Mouse (Mus musculus) urinary bladder, postnatal 25 days (tissue): ENCODE results near the gene Tpm3.
A peak's percentile ranks its signal among the peaks of the same experiment; 100 is the strongest.

ENCODE experiments used
- DNase-seq: peaks from one replicate; pipeline ENCODE4 v3.0.0; 2022; ENCODE audit warnings: low spot score

The Tpm3 gene

DNA sequence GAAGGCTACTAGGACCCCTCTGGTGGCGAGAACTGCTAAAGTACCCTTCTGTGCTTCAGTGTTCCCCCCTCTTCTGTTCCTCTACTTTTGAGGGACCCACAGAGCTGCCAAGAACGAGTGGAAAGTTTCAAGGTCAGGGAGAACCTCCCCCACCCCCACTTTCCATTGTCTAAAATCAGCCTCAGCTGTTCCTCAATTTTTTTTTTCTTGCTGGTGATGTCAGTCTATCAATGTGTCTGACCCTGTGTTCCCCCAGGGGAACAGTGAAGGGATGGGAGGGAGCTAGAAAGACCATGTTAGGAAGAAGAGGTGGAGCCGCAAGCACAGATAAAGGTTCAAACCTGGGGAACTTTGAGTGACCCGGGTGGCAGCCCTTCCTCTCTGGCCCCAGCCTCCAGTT, at the start of gene Tpm3:
Tpm3 (plus strand) TSS at position 356 of the 400 bp plus-strand sequence.
- no peak for DNase-seq

DNA sequence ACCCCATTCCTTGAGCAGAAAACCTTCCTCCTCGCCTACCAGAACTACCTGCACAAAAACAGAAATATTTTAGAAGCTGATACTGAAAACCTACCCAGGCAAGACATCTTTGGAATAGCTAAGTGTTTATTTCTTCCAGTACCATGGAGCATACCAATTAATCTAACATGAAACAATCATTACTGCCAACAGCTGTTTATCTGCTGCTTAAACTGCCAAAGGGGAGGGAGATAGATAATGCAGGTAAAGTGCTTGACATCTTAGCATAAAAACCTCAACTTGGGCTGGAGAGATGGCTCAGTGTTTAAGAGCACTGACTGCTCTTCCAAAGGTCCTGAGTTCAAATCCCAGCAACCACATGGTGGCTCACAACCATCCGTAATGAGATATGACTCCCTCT, 37.8 kb upstream of the Tpm3 start:
- DNase-seq: no peak

DNA sequence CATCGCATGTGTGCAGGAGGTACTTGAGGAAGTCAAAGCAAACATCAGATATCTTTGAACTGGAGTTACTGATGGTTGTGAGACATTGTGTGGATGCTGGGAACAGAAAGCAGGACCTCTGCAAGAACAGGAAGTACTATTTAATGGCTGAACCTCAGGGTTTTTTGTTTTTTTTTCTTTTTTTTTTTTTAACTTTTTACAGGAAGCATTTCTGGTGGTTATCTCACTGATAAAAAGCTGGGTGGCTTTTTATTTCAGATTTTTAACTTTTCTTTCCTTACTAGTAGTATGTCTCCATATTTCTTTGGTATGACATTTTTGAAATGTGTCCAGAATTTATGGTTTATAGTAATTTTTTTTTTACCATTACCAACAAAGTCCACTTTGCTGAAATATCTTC, 36.2 kb upstream of the Tpm3 start:
- DNase-seq: no peak

DNA sequence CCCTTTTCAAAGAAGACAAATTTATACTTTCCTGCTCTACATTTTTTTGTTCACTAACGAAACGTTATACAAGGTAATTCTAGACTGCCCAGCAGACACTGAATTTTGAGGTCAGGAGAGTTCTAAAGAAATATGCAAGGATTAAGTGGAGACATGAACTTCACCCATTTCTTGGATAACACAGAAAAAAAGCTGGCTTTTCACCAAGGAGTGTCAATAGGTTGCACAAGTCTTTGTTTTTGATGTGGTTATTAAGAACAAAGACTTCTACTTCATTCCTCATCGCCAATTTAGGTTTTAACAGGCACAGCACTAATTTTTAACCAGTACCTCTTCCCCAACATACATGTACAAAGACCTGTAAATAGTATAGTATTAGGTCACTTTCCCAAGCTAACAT, 22.8 kb upstream of the Tpm3 start:
- no peak for DNase-seq

DNA sequence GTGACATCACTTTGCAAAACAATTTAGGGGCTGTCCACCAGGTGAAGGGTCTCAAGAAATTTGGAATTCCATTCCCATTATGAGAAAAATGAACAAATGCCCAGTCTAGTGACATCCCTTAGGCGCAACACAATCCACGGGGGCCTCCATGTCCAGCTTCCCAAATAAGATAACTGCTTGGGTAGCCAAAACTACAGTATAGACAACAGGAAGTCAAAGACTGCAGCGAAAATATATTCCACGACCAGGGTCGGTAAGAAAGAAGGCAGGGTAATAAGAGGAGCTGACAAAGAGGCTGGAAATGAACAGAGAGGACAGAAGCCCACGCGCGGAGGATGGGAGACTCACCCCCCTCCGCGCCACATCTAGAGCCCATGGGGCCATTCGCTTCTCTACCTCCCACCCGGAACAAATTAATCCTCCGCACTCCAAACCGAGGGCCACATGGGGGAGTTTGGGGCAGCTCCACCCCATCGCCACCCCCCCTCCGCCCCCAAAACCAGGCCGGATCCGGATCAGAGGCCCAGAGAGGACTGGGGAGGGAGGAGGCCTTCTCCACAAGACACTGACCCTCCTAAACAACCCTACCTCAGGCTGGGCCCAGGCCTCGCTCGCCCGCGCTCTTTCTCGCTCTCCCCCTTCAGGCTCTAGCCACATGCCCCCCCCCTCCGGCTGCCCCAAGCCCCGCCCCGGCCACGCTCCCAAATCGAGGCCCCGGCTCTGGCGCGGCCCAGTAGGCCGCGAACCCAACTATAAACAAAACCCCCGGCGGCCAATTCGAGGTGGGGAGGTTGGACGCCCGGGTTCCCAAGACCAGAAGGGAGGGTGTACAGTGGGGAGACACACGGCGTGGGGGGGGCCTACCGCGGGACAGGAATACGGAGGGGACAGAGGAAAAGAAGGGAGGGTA, 20.8 kb upstream of the Tpm3 start, which contains the start of gene 4933434E20Rik:
4933434E20Rik (plus strand) TSS at position 196 of the 910 bp plus-strand sequence.
- DNase-seq: peak; percentile 55

DNA sequence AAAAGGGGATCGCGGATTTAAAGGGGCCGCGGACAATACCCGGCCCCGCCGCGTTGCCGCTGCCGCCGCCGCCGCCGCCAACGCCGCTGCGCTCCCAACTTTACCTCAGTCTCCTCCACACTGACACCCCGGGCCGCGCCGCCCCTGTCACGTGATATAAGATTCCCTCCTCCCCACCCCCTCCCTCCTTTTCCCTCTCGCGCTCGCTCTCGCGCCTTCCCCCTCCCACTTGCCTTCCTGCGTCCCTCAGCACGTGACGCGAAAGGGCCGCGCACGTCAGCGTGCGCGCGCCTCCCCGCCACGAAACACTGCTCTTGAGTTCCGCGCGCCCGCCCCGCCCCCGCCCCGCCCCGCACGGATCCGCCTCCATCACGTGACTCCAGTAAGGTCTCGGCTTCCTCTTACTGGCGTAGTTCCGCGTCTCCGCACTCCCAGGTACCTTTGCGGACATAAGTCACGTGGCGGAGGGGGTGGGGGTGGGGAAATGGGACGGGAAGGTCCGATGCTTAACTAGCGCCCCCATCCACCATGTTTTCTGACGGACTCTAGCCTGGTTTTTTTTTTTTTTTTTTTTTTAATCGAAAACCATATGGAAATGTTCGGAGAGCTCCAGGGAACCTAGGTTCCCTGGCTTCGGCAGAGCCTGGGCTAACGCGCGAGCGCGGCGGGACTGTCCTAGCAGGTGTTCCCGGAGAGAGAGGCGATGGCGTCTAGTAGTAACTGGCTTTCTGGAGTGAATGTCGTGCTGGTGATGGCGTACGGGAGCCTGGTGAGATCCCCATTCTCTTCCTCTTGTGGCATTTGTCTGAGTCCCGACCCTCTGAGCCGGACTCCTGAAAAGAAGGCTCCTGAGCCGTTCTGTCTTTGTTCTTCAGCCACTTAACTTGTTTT, 19.9 kb upstream of the Tpm3 start, which contains the start of gene Ubap2l:
Ubap2l (minus strand) TSS at position 278 of the 891 bp plus-strand sequence.
- DNase-seq: peak; percentile 83

DNA sequence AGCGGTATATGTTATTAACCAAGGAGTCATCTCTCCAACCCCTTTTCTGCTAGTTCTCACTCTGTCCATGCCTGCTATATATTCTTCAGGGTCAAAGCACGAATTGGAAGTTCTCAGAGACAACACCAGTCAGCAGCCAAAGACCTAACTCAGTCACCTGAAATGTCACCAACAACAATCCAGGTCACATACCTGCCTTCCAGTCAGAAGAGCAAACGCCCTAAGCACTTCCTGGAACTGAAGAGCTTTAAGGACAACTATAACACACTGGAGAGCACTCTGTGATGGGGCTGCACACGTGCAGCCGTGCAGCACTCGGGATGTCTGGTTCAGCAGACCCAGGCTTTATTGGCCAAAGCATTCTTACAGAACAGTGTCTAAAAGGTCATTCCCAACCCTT, 10.9 kb upstream of the Tpm3 start:
- no peak for DNase-seq

DNA sequence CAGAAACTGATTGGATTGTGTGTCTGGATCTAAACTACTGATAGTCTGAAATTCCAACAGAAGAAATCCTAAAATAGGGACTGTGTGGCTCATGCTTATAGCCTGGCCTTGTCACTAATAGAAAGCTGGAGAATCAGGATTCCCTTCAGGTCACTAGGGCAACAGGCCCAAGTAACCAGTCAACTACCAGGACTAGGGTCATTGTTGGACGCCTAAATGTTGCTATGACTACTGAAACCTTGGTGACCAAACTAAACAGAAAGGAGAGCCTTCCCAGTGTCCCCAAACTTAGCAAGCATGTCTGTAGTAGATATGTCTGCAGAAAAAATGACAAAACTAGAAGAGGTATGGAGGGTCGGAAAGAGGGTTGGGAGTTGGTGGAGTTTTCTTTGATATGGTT, 9.9 kb upstream of the Tpm3 start:
- DNase-seq: no peak

DNA sequence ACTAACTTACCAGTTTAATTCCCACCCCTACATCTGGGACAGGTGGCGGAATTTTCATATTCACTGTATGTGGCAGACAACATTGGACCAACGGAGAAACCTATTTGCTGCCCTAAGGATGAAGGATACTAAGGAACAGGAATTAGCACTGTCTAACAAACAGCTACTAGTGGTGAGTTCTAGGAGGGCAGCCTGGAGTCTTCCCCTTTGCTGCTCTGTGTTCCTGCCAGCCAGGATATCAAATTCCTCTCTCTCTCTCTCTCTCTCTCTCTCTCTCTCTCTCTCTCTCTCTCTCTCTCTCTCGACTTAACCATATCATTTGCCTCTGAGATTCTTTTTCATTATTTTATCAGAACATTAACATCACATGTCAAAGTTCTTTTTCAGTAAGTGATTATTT, 8.1 kb upstream of the Tpm3 start:
- DNase-seq: no peak

DNA sequence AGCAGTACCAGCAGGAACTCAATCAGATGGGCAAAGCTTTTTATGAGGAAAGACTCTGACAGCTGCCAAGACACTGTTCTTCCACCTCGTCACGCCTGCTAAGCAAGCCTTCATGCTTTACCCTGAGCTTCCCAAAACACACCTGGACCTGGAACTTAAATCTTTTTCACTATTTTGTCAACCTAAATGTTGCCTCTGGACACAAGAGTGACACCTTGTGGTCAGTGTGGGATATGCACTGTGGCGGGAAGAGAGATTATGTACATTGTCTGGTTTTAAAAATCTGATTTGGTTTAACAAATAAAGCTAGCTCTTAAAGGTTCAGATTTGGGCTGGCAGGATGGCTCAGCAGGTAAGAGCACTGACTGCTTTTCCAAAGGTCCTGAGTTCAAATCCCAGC, 6.9 kb upstream of the Tpm3 start:
- peak; percentile 48 for DNase-seq

DNA sequence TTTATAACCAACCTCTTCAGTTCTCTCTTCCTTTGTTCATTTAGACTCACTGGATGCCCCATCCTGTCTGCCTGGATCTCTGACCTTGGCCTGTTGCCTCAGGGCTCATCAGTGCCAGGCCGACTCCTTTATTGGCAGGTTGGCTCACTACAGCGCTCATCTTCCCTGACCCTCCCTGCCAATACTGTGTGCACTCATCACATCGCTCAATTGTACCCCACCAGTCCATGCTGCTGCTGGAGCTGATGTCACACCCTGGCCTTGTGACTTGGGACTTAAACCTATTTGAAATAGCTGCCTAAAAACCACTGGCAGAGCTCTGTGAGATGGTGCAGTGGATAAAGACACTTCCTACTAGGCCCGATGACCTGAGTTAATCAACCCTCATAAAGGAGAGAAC, 4.6 kb upstream of the Tpm3 start:
- DNase-seq: no peak

DNA sequence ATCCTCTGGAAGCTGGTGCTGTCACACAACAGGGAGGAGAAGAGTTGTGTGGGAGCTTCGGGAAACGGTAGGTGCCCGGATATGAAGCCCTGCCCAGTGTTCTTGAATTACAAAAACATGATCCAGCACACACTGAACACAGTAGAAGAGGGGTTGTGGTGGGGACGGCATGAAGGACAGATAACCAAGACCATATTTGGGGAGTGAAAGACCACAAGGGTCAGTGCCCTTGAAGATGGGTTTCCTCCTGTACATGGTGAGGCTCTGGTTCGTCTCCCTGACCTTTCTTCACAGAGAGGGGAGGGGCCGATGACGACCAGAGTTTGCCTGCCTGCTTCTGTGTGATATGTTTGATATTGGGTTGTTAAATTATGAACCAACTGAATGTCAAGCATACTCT, 2.8 kb upstream of the Tpm3 start:
- DNase-seq: no peak

DNA sequence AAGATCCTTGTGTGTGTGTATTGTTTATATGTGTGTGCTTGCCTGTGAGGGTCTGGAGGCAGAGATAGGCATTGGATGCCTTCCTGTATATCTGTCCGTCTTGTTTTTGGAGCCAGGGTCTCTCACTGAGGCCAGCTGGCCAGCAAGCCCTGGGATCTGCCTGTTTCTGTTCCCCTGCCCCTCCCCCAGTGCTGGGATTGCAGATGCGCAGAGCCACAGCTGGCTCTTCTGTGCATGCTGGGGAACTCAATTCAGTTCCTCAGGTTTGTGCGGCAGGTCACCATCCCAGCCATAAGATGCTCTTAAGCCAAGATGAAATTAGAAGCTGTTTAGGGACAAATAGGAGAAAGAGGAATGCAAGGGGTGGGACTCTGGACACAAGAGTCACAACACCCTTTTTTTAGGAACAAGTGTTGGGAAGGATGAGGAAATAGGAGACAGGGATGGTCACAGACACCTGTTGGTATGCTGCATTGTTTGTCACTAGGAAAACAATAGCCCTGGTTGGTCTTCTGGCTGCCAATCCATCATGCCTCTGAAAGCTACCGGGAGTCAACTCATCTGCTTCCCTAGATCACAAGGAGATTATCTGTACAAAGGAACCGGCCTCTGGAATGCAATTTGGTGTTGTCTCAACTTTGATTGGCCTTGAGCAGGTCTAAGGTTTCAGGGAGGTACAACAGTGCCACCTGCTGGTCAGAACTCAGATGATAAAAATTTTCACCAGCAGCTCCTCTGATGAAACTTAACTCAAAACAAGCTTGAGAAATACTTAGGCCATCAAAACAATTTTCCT, 4.7 kb downstream of the Tpm3 start:
- peak; percentile 81 for DNase-seq

DNA sequence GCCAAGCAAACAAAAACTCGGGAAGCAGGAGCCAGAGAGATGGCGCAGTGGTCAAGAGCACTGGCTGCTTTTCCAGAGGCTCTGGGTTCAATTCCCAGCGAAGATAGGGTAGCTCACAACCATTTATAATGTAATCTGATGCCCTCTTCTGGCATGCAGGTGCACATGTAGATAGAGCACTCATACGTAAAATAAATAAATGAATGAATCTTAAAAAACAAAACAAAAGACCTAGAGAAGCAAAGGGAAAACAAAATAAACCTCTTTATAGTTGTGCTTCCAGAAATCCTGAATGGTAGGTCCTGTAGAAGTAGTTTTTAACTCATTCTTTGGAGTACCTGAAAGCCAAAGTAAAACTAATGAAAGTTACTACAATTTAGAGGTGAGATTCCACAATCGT, 5.8 kb downstream of the Tpm3 start:
- DNase-seq: no peak

DNA sequence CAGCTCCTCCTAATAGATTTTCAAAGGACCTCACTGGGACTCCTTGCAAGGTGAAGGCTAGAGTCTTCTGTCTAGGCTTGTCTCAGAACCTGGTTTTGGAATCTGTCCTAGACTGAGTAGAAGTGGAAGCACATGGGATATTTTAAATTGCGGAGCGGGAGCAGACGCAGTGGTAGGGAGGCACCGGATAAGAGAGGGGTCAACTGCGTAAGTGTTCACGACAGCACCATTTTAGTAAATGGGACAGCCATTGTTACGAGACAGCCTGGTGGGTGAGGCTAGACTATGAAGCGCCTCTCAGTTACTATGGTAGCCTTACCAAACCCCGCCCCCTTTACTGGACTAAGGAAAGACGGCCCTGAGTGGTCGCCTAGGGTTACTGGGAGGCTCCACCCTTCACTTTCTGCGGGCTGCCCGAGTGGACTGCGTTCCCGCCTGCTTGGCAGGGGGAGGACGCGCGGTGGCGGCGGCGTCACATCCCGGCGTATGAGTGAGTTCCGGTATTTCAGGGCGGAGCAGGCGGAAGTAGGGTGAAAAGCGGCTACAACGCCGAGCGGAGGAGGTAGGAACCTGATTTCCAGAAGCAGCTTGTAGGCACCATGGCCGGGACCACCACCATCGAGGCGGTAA, 6.8 kb downstream of the Tpm3 start:
- peak; percentile 84 for DNase-seq

DNA sequence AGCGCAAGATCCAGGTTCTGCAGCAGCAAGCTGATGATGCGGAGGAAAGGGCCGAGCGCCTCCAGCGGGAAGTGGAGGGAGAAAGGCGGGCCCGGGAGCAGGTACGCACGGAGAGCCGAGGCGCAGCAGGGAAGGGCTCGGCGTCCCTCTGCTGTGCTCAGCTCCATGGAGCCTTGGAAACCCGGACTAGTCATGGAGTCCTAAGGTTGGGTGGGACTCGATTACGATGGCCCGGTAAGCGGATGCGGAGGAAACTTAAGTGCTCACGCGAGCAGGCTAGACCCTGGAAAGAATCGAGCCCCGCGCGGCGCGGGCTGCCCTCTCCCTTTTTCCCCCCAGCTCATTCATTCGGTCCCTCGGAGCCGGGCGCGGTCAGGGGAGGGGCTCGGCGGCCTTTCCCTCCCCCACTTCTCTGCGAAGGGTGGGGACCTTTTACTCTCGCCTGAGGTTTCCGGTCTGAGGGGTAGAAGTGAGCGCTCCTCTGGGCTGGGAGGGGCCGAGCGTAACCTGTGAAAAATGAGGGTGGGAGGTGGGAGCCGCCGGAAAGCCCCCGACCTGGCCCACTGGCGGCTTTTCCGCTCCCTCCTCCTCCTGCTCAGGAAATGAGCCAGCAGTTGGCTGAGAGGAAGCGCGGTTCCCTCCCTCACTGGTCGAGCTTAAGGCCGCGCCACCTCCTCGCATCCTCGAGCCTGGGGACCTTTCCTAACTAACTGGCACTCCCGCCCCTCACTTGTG, 7.5 kb downstream of the Tpm3 start:
- peak; percentile 69 for DNase-seq

DNA sequence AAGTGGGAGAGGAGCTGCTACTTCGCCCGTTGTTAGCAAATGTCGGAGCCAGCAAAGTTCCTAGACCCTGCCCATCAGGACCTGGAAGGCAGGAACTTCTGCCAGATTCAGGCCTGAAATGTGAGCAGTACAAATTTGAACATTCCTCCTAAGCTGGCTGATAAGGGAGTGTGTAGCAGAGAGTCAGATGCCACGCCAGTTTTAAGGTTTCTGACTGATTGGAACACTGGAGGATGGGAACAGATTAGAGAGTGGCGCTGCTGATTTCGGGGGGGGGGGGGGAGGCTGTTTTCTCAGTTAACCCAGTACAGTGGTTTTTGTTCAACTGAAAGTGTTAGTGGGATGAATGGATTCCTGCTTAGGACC, 8.0 kb downstream of the Tpm3 start:
- no peak for DNase-seq

DNA sequence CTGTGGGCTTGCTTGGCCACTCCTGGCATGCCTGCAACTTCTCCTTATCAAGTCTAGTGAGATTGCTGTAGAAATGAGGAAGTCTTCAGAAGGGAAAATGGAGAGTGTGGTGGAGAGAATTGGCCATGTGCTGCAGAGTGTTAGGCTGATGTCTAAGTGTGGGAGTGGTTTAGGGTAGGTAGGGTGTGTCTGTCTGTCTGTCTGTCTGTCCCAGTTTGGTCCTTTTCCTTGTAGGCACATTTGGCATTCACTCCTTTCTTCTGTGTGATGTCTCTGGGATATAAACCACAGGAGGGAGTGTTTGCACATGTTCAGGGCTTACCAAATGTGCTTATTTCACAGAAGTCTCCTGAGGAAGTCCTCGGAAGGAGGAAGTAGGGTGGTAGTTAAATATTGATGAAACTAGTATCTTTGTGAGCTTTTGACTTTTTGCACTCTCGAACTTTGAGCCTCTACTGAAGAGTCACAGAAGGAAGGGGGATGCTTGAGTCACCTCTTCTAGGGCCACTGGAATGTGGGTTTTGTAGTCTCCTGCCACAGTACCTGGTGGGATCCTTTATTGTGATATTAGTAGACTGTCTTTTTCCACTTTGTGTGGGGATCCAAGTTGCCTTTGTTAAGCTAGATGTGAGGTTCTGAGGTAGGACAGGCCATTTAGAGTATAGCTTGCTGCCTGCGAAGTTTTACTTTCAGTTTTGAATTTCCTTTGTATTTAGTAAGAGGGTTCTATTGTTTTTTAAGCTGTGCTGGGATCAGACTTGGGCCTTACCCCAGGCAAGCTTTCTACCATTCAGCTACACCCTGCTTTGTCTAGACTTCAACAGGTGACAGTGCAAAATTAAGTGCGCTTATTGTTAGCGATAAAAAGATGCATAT, 9.2 kb downstream of the Tpm3 start:
- no peak for DNase-seq

DNA sequence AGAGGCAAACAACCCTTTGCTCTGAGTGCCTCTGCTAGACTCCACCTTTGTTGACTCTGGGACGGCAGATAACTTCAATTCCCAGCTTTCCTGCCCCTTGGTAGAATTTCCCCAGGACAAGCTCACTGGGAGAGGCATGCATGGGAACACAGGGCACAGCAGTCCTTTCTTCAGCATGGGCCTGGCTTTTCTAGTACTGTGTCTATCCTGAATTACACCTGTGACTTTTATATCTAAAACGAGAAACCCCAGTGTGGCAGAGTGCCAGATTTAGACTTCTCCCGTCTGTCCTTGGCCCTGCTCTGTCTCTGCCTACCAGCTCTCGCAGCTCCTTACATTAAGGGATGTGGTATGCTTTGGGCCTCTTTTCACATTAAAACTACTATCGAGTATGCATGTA, 10.6 kb downstream of the Tpm3 start:
- DNase-seq: no peak
